Mouse (Mus musculus) urinary bladder, adult 18-20 months (tissue): ENCODE measurements around the gene Gm2007.
"Not testable (repeated sequence)": the region's sequence is repeated elsewhere in the genome, so short reads cannot be mapped to it uniquely, and the experiment has no call there.

Source experiments
- DNase-seq, 2 experiments: peaks; one replicate each; pipeline ENCODE4 v3.0.0; 2022; ENCODE audit warnings: low spot score in 2 of 2, mixed read lengths in 2 of 2

The Gm2007 gene

GRCm38 (mm10) chr2:175741237-175741636, at the start of gene Gm2007:
Gene Gm2007 (plus strand): TSS chr2:175741537.
- not testable (repeated sequence) for DNase-seq

- DNase-seq = not testable (repeated sequence)
Observed at GRCm38 (mm10) chr2:175703546-175703945, 37.8 kb upstream of the Gm2007 start, which contains the start of gene Zfp969. Gene Zfp969 (minus strand): TSS chr2:175703646.

- DNase-seq = not testable (repeated sequence)
Observed at GRCm38 (mm10) chr2:175800993-175801392, 59.7 kb downstream of the Gm2007 start, which contains the start of gene Gm14288. Gene Gm14288 (minus strand): TSS chr2:175801093.
